Mouse (Mus musculus): ENCODE results near the gene Sh3pxd2a.

- TF ChIP-seq CTCF (conservative IDR thresholded peaks at IDR 0.05; ENCODE audit: low read length) (no peak), NANOG (IDR thresholded peaks at IDR 0.05; ENCODE audit: borderline replicate concordance, low read length) (no peak), POU5F1 (IDR thresholded peaks at IDR 0.05; ENCODE audit: borderline replicate concordance, low read length) (no peak)
Measured at GRCm38 (mm10) chr19:47216766-47217165, 247.4 kb downstream of the Sh3pxd2a start.
